Mouse (Mus musculus): ENCODE measurements around the gene Commd4.
"Not testable (repeated sequence)": the region's sequence is repeated elsewhere in the genome, so short reads cannot be mapped to it uniquely, and the experiment has no call there.

Commd4 gene

DNA sequence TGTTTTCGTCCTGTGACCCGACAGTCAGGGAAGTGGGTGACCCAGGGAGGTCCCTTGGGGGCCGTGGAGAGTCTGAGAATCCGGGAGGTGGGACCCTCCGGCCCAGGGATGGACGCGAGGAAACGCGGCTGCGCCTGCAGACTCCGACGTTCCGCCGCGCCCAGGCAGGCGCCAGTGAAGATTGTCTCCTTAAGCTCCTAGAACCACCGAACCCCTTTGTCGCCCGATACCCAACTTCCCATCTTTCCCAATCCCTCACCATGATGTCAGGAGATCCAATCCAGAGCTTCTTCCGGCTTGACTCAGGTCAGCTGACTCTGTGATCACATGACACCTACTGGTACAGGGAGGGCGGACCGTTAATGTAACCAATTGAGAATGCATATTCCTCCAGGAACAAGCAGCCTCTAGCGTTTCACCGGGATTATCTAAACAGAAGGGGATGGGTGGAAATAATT, at the start of gene Commd4:
Commd4 (minus strand) TSS at position 319 of the 458 bp plus-strand sequence.
- DNase-seq (ENCODE audit: low read depth, low spot score): peak; percentile 94

DNA sequence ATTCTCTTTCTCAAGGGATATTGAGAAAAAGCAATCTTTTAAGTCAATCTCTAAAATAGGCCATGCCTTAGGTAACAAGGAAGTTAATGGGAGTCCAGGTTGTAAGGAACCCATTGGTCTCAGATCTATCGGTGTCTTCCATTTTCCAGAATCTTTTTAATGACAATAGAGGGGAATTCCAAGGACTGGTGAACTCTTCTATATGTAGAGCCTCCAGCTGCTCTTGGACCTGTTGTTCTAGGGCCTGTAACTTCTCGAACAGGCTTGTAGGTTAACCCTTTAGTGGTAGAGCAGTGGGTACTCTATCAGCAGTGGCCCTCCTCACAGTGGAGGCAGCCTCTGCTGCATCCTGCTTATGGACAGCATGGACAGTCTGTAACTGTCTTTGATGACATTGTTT, 48.8 kb upstream of the Commd4 start:
- no peak for DNase-seq (ENCODE audit: low read depth, low spot score)

DNA sequence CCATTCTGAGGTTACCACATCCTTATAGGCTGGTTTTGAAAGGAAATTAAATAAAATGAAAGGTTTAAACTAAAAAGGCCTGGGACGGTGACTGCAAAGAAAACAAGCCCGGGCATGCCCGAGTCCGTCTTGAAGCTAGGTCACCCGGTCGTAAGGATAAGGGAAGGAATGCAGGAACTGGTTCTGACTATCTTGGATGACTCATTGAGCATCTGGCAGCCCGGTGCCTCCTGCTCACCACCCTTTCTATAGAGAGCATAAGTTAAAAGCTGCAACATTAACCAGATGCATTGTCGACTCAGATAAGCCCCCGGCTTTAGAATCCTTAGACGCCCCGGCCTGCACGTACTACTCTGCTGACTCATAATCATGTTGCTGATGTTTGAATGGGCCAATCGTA, 45.4 kb upstream of the Commd4 start:
- DNase-seq (ENCODE audit: low read depth, low spot score): not testable (repeated sequence)

DNA sequence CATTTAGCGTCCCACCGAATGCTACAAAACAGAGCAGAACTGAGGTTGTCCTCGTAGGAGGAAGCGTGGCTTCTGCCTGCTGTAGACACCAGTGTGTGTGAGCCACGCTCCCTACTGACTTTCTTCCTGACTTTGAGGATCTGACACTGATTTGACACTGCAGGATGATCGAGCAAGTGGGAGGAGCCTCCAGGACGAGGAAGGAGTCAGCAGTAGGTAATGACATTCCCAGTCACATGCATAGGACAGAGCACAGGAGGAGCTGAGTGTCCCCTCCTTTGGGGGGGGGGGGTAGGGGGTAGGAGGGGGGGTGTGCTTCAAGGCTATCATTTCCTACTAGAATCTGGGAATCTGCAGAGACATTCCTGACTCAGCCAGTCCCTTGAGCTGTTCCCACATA, 44.9 kb upstream of the Commd4 start:
- no peak for DNase-seq (ENCODE audit: low read depth, low spot score)

DNA sequence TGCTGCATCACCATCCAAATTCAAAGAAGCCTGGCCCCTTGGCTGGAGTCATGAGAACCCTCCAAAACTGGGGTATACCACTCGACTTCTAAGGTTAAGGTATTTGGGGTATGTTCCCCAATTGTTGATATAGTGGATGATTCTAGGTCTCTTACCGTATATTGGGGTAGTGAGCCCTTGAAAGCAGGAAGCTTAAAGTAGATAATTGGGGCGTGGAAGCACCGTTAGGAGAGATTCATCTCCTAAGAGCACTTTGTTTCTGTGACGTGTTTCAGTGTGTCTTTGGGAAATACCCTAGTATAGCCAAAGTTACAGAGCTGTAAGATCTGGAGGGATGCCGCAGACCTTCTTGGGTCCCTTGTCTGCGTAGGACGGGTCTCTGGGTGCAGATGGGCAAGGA, 39.3 kb upstream of the Commd4 start:
- no peak for DNase-seq (ENCODE audit: low read depth, low spot score)

DNA sequence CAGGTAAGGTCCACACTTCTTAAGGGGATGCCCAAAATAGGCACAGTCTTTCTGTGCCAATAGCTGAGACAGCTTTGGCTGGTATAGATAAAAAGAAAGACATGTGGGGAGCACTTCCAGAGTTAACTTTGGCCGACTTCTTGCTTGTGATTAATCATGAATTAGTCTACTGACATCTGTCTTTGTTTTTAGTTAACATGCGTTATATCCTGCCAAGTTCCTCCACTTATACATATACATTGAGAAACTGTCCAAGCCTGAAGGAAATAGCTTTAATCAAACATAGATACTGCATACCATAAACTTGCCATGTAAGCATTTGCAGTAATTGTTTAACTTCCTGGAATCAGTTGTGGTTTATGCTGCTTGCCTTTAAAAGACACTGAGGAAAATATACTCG, 38.6 kb upstream of the Commd4 start:
- no peak for DNase-seq (ENCODE audit: low read depth, low spot score)

DNA sequence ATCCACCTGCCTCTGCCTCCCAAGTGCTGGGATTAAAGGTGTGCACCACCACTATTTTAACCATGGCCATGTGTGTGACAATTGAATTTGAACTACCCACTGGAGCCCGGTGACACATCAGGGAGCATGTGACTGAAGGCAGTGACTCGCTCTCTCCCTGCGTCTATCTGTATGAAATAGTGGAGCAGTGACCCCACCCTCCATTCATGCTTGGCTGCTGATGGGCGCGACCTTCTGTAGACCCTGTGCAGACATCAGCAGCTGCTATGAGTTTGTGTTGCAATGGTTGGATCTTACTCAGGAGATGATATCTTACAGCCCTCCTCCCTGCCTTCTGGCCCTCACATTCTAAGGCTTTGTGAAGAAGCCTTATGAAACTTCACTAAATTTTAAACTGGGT, 10.3 kb upstream of the Commd4 start:
- no peak for DNase-seq (ENCODE audit: low read depth, low spot score)

DNA sequence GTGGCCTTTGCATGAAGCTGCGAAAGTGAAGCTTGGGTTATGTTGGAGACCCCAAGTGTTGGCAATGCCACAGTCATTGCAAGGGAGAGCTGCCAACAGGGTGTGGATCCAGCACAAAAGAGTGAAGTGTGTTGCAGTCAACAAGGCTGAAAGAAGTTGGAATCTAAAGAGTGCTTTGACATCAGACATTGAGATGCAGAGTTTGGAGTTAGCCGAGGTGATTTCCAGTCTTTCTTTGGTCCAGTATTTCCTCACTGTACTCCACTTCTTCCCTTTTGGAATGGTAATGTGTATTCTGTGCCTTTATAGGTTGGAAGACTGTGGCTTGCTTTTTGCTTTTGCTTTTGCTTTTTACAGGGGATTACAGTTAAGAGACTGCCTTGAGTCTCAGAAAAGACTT, 8.0 kb upstream of the Commd4 start:
- no peak for DNase-seq (ENCODE audit: low read depth, low spot score)

DNA sequence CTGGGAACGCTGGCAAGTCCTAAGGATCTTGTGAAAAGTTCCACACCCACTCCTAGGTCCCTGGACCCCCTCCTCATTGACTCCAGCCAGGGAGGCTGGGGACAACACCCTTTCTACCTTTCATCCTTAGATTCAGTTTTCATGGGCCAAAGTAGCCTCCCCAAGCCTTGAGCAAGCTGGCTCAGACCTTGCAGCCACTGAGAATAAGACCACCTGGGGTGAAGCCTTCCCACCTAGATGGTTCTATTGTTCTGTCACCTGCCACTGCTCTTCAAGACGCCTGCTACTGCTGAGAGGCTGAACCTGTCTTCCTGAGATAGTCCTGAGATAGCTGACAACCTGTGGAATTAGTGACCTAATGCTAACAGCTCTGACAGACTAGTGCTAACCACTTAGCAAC, 5.0 kb upstream of the Commd4 start:
- no peak for DNase-seq (ENCODE audit: low read depth, low spot score)

DNA sequence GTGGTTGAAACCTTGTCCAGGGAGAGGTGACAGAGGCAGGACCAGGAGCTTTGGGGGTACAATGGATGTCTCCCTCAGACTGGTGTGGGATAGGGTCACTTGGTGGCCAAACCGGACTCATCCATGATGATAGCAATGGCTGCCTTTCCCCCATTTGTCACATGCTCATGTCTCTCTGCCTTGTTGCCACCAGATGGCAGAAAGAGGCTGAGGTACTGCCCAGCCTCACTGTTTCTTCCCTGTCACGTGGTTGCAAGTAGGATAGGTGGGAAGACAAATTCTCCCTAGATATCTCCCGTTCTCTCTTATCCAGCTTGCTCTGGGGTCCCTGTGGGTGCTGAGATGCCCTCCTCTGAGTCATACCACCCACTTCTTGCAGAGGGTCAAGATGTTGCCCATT, 4.4 kb upstream of the Commd4 start:
- no peak for DNase-seq (ENCODE audit: low read depth, low spot score)

DNA sequence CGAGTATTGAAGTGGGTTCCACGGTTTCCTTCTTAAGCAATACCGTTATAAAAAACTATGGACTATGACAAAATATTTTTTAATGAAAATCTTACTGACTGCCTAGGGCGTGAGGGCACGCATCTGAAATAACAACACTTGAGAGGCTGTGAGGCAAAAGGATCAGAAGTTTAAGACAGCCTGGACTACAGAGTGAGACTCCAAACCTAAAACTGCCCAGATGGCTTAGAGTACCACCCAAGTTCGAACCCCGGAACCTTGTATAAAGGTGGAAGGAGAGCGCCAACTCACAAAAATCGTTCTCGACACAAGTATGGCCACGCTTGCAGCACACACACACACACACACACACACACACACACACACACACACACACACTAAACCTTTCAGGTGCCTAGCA, 375 bp upstream of the Commd4 start:
- DNase-seq (ENCODE audit: low read depth, low spot score): no peak

DNA sequence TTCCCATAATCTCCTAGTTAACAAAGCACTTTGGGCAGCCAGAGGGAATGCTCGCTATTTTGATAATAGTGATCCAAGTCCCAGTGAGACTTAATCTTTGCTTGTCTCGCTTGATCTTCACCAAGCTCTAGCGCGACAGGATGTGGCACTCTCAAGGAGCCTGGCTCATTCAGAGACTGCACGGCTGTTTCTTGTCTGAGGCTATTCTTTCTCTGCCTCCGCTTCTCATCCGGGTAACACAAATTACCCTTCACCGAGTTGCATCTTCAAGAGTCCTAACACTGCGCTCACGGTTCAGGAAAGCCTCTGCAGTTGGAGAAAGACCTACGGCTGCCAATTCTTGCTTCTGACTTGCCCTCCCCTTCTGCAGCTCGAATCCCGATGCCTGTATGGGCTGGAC, 632 bp downstream of the Commd4 start:
- DNase-seq (ENCODE audit: low read depth, low spot score): no peak

DNA sequence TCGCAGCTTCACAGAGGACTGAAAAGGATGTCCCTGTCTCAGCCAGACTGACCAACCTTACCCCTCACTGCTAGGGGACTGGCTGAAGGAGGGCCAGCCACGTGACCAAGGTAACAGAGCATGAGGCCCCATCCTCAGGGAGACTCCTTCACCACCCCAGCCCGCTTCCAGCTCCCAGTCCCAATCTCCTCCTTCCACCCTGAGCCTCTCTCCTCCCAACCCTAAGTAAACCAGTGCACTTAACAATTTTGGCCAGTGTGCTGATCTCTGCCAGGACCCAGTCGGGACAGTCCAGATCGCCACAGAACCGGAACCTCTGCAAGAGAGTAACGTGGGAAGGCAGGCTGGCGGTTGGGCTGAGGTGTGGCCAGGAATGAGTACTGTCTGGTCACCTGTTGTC, 1.3 kb downstream of the Commd4 start:
- no peak for DNase-seq (ENCODE audit: low read depth, low spot score)

DNA sequence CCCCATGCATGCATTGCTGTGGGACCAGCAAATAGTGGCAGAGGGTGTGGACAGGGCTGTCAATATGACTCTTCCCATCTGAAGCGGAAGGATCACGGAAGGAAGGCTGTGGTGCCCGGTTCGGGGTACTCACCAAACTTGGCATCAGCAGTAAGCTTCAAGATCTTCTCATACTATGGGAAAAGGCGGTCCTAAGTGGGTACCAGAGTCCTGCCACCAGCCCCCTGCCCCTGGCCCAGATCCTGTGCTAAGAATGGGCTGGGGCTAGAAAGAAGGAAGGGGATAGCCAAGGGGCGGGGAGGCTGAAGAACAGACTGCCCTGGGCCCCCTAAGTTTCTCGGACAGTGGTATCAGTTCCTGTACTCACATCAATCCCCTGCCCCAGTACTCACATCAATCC, 1.7 kb downstream of the Commd4 start:
- DNase-seq (ENCODE audit: low read depth, low spot score): no peak

DNA sequence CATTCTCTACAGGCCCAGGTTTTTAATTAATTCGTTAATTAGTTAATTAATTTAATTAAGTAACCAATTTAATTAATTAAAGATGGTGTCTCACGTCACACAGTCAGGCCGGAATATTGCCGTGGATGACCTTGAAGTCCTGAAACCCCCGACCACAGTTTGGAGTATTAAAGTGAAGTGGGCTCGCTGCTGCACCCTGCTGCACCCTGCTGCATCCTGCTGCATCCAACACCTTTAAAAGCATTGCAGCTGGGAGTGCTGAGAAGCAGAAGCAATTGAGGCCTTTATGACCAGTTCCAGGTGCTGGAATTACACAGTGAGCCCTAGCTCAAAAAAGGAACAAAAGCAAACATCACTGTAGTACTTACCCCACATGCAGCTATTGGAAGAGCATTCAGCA, 5.8 kb downstream of the Commd4 start:
- no peak for DNase-seq (ENCODE audit: low read depth, low spot score)

DNA sequence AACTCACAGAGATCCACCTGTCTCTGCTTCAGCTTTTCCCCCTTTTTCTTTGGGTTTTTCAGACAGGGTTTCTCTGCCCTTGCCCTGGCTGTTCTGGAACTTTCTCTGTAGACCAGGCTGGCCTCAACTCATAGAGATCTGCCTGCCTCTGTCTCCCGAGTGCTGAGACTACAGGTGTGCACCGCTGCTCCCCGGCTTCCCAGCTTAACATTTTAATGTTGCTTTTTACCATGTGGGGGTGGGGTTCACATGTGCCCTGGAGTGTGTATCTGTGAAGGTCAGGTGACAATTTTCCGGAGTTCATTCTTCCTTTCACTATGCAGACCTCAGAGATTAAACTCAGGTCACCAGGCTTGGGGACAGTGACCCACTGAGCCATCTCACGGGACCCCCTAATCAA, 7.9 kb downstream of the Commd4 start:
- no peak for DNase-seq (ENCODE audit: low read depth, low spot score)

DNA sequence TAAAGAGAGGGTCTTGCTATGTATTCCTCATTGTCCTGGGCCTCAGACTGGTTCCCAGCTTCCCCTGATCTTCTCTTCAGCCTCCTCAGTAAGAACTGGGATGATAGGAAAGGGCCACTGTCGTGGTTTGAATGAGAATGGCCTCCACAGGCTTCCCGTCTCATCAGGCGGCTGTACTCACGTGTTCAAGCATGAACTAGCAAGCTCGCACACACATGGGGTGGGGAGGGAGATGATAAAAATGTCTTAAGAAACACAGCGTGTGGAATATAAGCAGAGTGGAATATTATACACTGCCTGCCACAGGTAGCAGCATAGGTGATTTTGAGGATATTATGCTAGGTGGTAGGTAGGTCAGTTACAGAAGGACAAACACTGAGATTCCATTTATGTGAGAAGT, 9.1 kb downstream of the Commd4 start:
- no peak for DNase-seq (ENCODE audit: low read depth, low spot score)

DNA sequence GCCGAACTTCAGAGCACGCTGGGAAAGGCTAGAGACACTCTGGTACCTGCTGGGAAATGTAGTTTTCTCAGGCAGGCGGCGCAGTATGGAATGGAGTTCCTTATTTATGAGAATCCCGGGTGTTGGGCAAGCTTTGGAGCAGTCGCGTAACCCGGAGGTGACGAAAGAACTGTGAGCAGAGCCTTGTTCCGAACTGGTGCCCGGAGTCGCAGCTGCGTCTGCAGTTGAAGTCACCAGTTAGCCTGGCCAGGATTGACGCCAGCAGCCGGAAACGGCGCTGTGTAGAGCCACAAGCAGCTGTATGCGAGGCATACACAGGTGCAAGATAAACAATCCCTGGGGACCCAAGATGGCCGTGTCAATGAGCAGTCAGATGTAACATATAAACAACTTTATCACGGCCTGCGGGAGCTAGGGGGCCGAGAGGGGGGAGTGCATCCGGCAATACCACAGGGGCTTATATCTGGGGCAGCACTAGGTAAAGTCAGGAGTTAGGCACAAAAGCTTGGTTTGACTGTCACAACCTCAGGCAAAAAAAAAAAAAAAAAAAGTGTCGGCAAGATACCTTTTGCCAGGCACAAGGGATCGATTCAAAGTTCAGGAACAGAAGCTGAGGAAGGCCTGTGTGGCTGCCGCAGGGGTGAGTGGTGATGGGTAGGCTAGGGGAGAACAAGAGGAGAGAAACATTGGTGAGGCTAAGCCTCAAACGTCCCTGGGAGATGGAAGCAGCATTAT, 9.8 kb downstream of the Commd4 start, which contains the start of gene Neil1:
Neil1 (minus strand) TSS at position 162 of the 735 bp plus-strand sequence.
- peak; percentile 70 for DNase-seq (ENCODE audit: low read depth, low spot score)

DNA sequence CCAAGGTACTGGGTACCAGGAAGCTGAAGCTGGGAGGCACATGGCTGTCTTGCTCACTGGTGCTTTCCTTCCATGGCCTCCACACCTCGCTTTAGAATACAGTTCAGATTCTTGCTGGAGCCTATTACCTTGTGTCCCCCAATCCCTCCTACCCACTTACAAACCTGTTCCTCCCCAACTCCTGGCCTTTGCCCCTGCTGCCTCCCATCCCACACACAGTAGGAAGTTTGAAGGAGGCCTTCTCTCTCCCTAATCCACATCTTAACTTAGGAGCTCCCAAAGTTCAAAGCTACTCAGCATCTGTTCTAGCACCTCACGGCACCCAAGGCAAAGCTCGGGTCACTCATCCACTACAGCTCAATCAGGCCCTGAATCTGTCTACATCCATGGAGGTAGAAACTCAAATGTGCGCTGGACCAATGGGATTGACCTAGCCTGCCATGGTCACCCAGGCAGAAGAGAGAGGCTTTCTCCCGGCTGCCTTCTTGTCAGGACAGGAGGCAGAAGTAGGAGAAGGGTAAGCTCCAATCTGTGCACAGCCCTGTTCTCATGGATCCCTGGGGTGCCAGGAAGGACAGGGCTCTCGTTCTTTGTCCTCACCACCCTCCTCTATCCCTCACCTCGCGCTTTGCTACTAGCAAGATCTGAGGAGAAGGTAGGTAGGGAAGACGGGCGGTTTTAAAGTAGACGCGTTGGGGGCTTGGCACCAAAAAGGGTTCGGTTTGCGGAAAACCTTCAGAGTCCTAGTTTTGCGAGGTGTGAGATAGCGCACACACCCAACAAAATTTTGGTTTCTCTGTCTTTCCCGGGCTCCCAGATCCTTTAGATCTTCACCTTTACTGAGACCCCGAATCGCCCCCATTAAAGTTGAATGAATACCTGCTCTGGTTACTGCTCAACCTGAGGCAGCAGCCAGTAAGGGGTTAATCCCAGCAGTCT, 10.7 kb downstream of the Commd4 start:
- no peak for DNase-seq (ENCODE audit: low read depth, low spot score)

DNA sequence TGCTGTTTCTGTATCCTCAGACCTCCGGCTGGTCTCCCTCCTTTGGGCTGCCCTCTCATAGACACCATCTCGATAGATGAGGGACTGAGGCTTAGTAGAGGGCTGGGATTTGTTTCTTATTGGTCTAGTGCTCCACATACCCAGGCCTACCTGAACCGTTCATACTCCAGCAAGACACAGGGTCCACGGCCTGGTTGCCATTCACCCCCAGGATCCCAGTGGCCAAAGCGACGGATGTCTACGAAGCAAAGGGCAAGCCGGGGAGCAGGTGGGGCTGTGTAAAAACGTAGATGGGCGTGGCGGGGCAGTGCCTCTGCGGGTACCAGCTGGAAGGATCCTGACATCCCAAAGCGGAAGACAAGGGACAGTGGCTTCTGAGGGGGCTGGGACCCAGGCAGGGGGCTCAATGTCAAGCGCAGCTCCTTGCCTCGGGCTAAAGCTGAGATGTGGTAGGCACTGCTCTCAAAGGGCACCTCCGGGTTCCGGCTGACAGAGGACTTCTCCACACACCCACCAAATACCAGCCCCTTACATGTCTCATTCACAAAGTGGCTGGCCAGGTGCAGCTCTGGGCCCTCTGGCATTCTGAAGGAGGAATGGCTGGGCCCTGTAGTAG, 11.6 kb downstream of the Commd4 start:
- no peak for DNase-seq (ENCODE audit: low read depth, low spot score)

DNA sequence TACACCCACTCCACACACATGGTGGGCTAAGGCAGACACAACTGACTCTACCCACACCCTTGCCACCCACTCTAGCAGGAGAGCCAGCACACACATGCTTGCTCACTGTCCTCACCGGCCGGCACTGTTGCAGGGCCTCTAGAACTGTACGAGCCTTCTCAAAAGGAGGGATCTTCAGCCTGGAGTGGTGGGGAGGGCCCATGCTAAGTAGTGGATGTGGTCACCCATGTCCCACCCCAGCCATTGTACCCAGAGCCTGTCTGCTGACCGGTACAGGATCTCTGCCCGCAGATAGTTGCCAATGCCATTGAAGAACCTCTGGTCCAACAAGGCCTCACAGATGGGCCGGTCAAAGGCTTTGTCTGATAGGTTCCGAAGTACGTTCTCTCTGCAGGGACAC, 13.3 kb downstream of the Commd4 start:
- DNase-seq (ENCODE audit: low read depth, low spot score): no peak

DNA sequence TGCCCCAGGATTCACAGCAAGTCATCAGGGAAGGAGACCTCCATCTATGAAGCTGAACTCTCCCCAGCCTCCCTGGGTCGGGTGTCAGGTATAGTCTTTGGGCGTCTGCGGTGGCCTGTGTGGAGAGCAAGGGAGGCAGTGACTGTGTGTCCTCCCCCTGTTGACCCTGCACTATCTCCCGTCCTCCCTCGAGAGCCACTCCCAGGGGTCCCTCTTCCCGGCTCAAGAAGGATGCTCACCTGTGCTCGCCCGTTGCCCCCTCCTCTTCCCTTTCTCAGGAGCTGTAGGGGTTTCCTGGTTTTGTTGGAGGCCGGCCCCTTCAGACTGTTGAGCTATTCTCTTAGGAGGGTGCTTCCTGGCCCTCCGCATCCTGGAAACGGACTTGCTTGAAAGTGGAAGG, 14.9 kb downstream of the Commd4 start:
- no peak for DNase-seq (ENCODE audit: low read depth, low spot score)

Data from retina, postnatal 7 days (tissue).